Mouse (Mus musculus): ENCODE results near the gene Dcxr. TPM values are rescaled to one million over a fixed set of nuclear protein-coding genes. Genes with fewer than 3 reads are reported as not detected.
"Not testable (repeated sequence)": the region's sequence is repeated elsewhere in the genome, so short reads cannot be mapped to it uniquely, and the experiment has no call there.

The Dcxr gene
- 10.6 and 12.4 TPM in 2 replicates for polyA plus RNA-seq (2014; fragmentation: Nextera tagmentation; extraction: Ambion mirVana)

GRCm38 (mm10) chr11:120727169-120727527 is at the start of gene Dcxr:
Dcxr (minus strand) TSS chr11:120727281.
- WGBS, result 0% methylated on average over 14 of the region's 14 CpGs
- peaks cover 14% of the 10 kb centered on the region; the same call in 1 of the 2 replicates for H3K27me3 ChIP-seq (ENCODE audit: control insufficient read depth, insufficient read depth, low read length)
- peak within 1 kb of the TSS; percentile 54 for H3K4me3 ChIP-seq (ENCODE audit: low read depth, low read length)
- peaks cover 5% of the 10 kb centered on the region; the same call in 1 of the 2 replicates for H3K4me1 ChIP-seq (ENCODE audit: control insufficient read depth, insufficient read depth, low read length)
- H3K36me3 ChIP-seq (ENCODE audit: control insufficient read depth, insufficient read depth, low read length), result no peaks in the 10 kb centered on the region
- peak within 1 kb of the TSS; percentile 57; the same call in 1 of the 2 replicates for H3K9ac ChIP-seq (ENCODE audit: low read length)
- no peaks in the 10 kb centered on the region for H3K9me3 ChIP-seq (ENCODE audit: control insufficient read depth, low read length)
- DNase-seq (ENCODE audit: low spot score, missing footprints) (peak; percentile 94), ATAC-seq (ENCODE audit: low FRiP score) (peak; percentile 88)
- peak within 1 kb of the TSS; percentile 65 for H3K4me2 ChIP-seq
- H3K27ac ChIP-seq (ENCODE audit: low read depth, low read length), result no peak within 1 kb of the TSS

GRCm38 (mm10) chr11:120775774-120776469 is 48.8 kb upstream of the Dcxr start:
- H3K4me3 ChIP-seq (ENCODE audit: low read depth, low read length), result no peak overlapping the region
- no peak overlapping the region for H3K27ac ChIP-seq (ENCODE audit: low read depth, low read length)
- ATAC-seq (ENCODE audit: low FRiP score) (peak; percentile 79), DNase-seq (ENCODE audit: low spot score, missing footprints) (peak; percentile 99)
- WGBS, result 28% methylated on average over 15 of the region's 15 CpGs
- no peak overlapping the region for H3K9ac ChIP-seq (ENCODE audit: low read length)
- H3K27me3 ChIP-seq (ENCODE audit: control insufficient read depth, insufficient read depth, low read length), result no peaks in the 10 kb centered on the region
- H3K4me2 ChIP-seq, result no peak overlapping the region
- H3K36me3 ChIP-seq (ENCODE audit: control insufficient read depth, insufficient read depth, low read length), result no peaks in the 10 kb centered on the region
- H3K4me1 ChIP-seq (ENCODE audit: control insufficient read depth, insufficient read depth, low read length), result no peaks in the 10 kb centered on the region; the same call in 1 of the 2 replicates
- no peaks in the 10 kb centered on the region for H3K9me3 ChIP-seq (ENCODE audit: control insufficient read depth, low read length)

GRCm38 (mm10) chr11:120773463-120774190 is 46.5 kb upstream of the Dcxr start:
- Histone ChIP-seq H3K27me3 (ENCODE audit: control insufficient read depth, insufficient read depth, low read length) (no peaks in the 10 kb centered on the region), H3K9me3 (ENCODE audit: control insufficient read depth, low read length) (no peaks in the 10 kb centered on the region), H3K4me2 (no peak overlapping the region), H3K4me3 (ENCODE audit: low read depth, low read length) (no peak overlapping the region), H3K27ac (ENCODE audit: low read depth, low read length) (no peak overlapping the region), H3K9ac (ENCODE audit: low read length) (no peak overlapping the region), H3K4me1 (ENCODE audit: control insufficient read depth, insufficient read depth, low read length) (no peaks in the 10 kb centered on the region; the same call in 1 of the 2 replicates), H3K36me3 (ENCODE audit: control insufficient read depth, insufficient read depth, low read length) (no peaks in the 10 kb centered on the region)
- ATAC-seq (ENCODE audit: low FRiP score), result no peak
- peak; percentile 75 for DNase-seq (ENCODE audit: low spot score, missing footprints)
- 89% methylated on average over 7 of the region's 7 CpGs for WGBS

GRCm38 (mm10) chr11:120772749-120773148 is 45.7 kb upstream of the Dcxr start:
- no peak overlapping the region for H3K9ac ChIP-seq (ENCODE audit: low read length)
- ATAC-seq (ENCODE audit: low FRiP score) (no peak), DNase-seq (ENCODE audit: low spot score, missing footprints) (peak; percentile 74)
- H3K4me3 ChIP-seq (ENCODE audit: low read depth, low read length), result no peak overlapping the region
- H3K4me1 ChIP-seq (ENCODE audit: control insufficient read depth, insufficient read depth, low read length), result no peaks in the 10 kb centered on the region; the same call in 1 of the 2 replicates
- no peaks in the 10 kb centered on the region for H3K9me3 ChIP-seq (ENCODE audit: control insufficient read depth, low read length)
- H3K36me3 ChIP-seq (ENCODE audit: control insufficient read depth, insufficient read depth, low read length), result no peaks in the 10 kb centered on the region
- no peak overlapping the region for H3K4me2 ChIP-seq
- WGBS, result 78% methylated on average over 3 of the region's 3 CpGs
- H3K27me3 ChIP-seq (ENCODE audit: control insufficient read depth, insufficient read depth, low read length), result no peaks in the 10 kb centered on the region
- H3K27ac ChIP-seq (ENCODE audit: low read depth, low read length), result no peak overlapping the region

GRCm38 (mm10) chr11:120768206-120768605 is 41.1 kb upstream of the Dcxr start:
- Histone ChIP-seq H3K9me3 (ENCODE audit: control insufficient read depth, low read length) (no peaks in the 10 kb centered on the region), H3K27me3 (ENCODE audit: control insufficient read depth, insufficient read depth, low read length) (no peaks in the 10 kb centered on the region), H3K4me3 (ENCODE audit: low read depth, low read length) (no peak overlapping the region), H3K4me1 (ENCODE audit: control insufficient read depth, insufficient read depth, low read length) (no peaks in the 10 kb centered on the region), H3K9ac (ENCODE audit: low read length) (no peak overlapping the region), H3K27ac (ENCODE audit: low read depth, low read length) (no peak overlapping the region), H3K4me2 (no peak overlapping the region), H3K36me3 (ENCODE audit: control insufficient read depth, insufficient read depth, low read length) (no peaks in the 10 kb centered on the region)
- ATAC-seq (ENCODE audit: low FRiP score), result no peak
- WGBS, result 66% methylated on average over 1 of the region's 1 CpGs
- DNase-seq (ENCODE audit: low spot score, missing footprints), result no peak

- WGBS, result 81% methylated on average over 3 of the region's 7 CpGs
- not testable (repeated sequence) for H3K36me3 ChIP-seq (ENCODE audit: control insufficient read depth, insufficient read depth, low read length); DNase-seq (ENCODE audit: low spot score, missing footprints); H3K27me3 ChIP-seq (ENCODE audit: control insufficient read depth, insufficient read depth, low read length); H3K9me3 ChIP-seq (ENCODE audit: control insufficient read depth, low read length); ATAC-seq (ENCODE audit: low FRiP score); H3K9ac ChIP-seq (ENCODE audit: low read length); H3K4me1 ChIP-seq (ENCODE audit: control insufficient read depth, insufficient read depth, low read length); H3K4me2 ChIP-seq; H3K4me3 ChIP-seq (ENCODE audit: low read depth, low read length); H3K27ac ChIP-seq (ENCODE audit: low read depth, low read length)
These were observed 39.9 kb upstream of the Dcxr start for GRCm38 (mm10) chr11:120767023-120767422.

GRCm38 (mm10) chr11:120763121-120763999 is 36.3 kb upstream of the Dcxr start:
- not testable (repeated sequence) for H3K27ac ChIP-seq (ENCODE audit: low read depth, low read length); H3K4me3 ChIP-seq (ENCODE audit: low read depth, low read length); H3K4me2 ChIP-seq; ATAC-seq (ENCODE audit: low FRiP score); H3K9me3 ChIP-seq (ENCODE audit: control insufficient read depth, low read length); H3K36me3 ChIP-seq (ENCODE audit: control insufficient read depth, insufficient read depth, low read length); H3K4me1 ChIP-seq (ENCODE audit: control insufficient read depth, insufficient read depth, low read length); H3K27me3 ChIP-seq (ENCODE audit: control insufficient read depth, insufficient read depth, low read length); H3K9ac ChIP-seq (ENCODE audit: low read length)
- 18% methylated on average over 4 of the region's 23 CpGs for WGBS
- peak; percentile 76 for DNase-seq (ENCODE audit: low spot score, missing footprints)

- DNase-seq (ENCODE audit: low spot score, missing footprints); H3K27me3 ChIP-seq (ENCODE audit: control insufficient read depth, insufficient read depth, low read length); H3K4me1 ChIP-seq (ENCODE audit: control insufficient read depth, insufficient read depth, low read length); H3K36me3 ChIP-seq (ENCODE audit: control insufficient read depth, insufficient read depth, low read length); H3K4me2 ChIP-seq; H3K4me3 ChIP-seq (ENCODE audit: low read depth, low read length); H3K9me3 ChIP-seq (ENCODE audit: control insufficient read depth, low read length); H3K9ac ChIP-seq (ENCODE audit: low read length); H3K27ac ChIP-seq (ENCODE audit: low read depth, low read length); ATAC-seq (ENCODE audit: low FRiP score): not testable (repeated sequence)
- WGBS, result 26% methylated on average over 12 of the region's 14 CpGs
These were observed 35.6 kb upstream of the Dcxr start, which contains the start of gene Hmga1b for GRCm38 (mm10) chr11:120762672-120763041. Hmga1b (plus strand) TSS chr11:120762794.

Measured in midbrain, embryonic 11.5 days (tissue).